Mouse (Mus musculus) heart, embryonic 12.5 days (tissue): Measurements from ENCODE around the gene Dgka. TPM values are rescaled to one million over a fixed set of nuclear protein-coding genes. Genes with fewer than 3 reads are reported as not detected.
A peak's percentile ranks its signal among the peaks of the same experiment; 100 is the strongest.
"Not testable (repeated sequence)": the region's sequence is repeated elsewhere in the genome, so short reads cannot be mapped to it uniquely, and the experiment has no call there.

ENCODE experiments used
- ATAC-seq: fragments of 200-750 bp; cut with Nextera tagmentation; 2 replicates; pipeline ENCODE4 v1.8.0; 2017; ENCODE audit warnings: moderate TSS enrichment, moderate library complexity; ENCODE audit not compliant: insufficient number of reproducible peaks, low FRiP score
- H3K27ac ChIP-seq: fragments of 300-500 bp; sonication (generic); 2 replicates; pipeline ENCODE4 v1.5.1; 2016; ENCODE audit warnings: mild to moderate bottlenecking, moderate library complexity; ENCODE audit not compliant: poor library complexity, severe bottlenecking
- H3K27me3 ChIP-seq: fragments of 300-500 bp; sonication (generic); replicated peaks from 2 replicates; pipeline ENCODE4 v1.6.1; 2016; ENCODE audit warnings: mild to moderate bottlenecking, moderate library complexity
- H3K36me3 ChIP-seq: fragments of 300-500 bp; sonication (generic); 2 replicates; pipeline ENCODE4 v1.6.1; 2016; ENCODE audit warnings: mild to moderate bottlenecking, moderate library complexity
- H3K4me1 ChIP-seq: fragments of 300-500 bp; sonication (generic); replicated peaks from 2 replicates; pipeline ENCODE4 v1.6.1; 2016; ENCODE audit warnings: mild to moderate bottlenecking
- H3K4me2 ChIP-seq: fragments of 300-500 bp; sonication (generic); 2 replicates; pipeline ENCODE4 v1.6.1; 2016; ENCODE audit warnings: mild to moderate bottlenecking, moderate library complexity
- H3K4me3 ChIP-seq: fragments of 300-500 bp; sonication (generic); 2 replicates; pipeline ENCODE4 v1.5.1; 2016; ENCODE audit warnings: mild to moderate bottlenecking
- H3K9ac ChIP-seq: fragments of 300-500 bp; sonication (generic); 2 replicates; pipeline ENCODE4 v1.6.1; 2016; ENCODE audit warnings: mild to moderate bottlenecking, moderate library complexity
- H3K9me3 ChIP-seq: fragments of 300-500 bp; sonication (generic); replicated peaks from 2 replicates; pipeline ENCODE4 v1.6.1; 2016; ENCODE audit warnings: mild to moderate bottlenecking, moderate library complexity
- WGBS: fragments of 180-500 bp; shearing (Covaris S2); methylation state at CpG from one replicate; pipeline ENCODE4 v1.1.7; 2016; 5-methylcytosine and 5-hydroxymethylcytosine counted together
- polyA plus RNA-seq: library from polyadenylated mRNA; unstranded; fragments of >200 nt; fragmentation: Nextera tagmentation; extraction: Ambion mirVana; gene quantifications from 2 replicates; pipeline ENCODE4 v1.2.1, GENCODE M21; 2016

Gene Dgka
- polyA plus RNA-seq, 1 experiment from 2014 or later = 4.4 TPM

GRCm38 (mm10) chr10:128731002-128731433 lies 13.6 kb downstream of the Dgka start:
- Histone ChIP-seq H3K27ac (no peak overlapping the region), H3K4me1 (no peaks in the 10 kb centered on the region), H3K4me2 (peak overlapping the region; percentile 38), H3K36me3 (peaks cover 7% of the 10 kb centered on the region; the same call in 1 of the 2 replicates), H3K27me3 (no peaks in the 10 kb centered on the region), H3K9me3 (peaks cover 4% of the 10 kb centered on the region; the same call in 1 of the 2 replicates), H3K4me3 (no peak overlapping the region), H3K9ac (no peak overlapping the region)
- WGBS = 19% methylated on average over 10 of the region's 10 CpGs
- no peak for ATAC-seq

- Histone ChIP-seq H3K4me2 (no peak overlapping the region), H3K4me3 (no peak overlapping the region), H3K4me1 (no peaks in the 10 kb centered on the region), H3K27ac (no peak overlapping the region), H3K9ac (no peak overlapping the region), H3K36me3 (peaks cover 4% of the 10 kb centered on the region; the same call in 1 of the 2 replicates), H3K27me3 (no peaks in the 10 kb centered on the region), H3K9me3 (peaks cover 4% of the 10 kb centered on the region; the same call in 1 of the 2 replicates)
- ATAC-seq = no peak
- WGBS = 73% methylated on average over 5 of the region's 5 CpGs
Observed at GRCm38 (mm10) chr10:128728059-128728458, 16.6 kb downstream of the Dgka start.

- WGBS = 73% methylated on average over 4 of the region's 4 CpGs
- not testable (repeated sequence) for H3K4me3 ChIP-seq, H3K4me2 ChIP-seq, ATAC-seq, H3K9ac ChIP-seq, H3K9me3 ChIP-seq, H3K36me3 ChIP-seq, H3K4me1 ChIP-seq, H3K27ac ChIP-seq, H3K27me3 ChIP-seq
Observed at GRCm38 (mm10) chr10:128725466-128725865, 19.2 kb downstream of the Dgka start.

GRCm38 (mm10) chr10:128715559-128716537 lies 28.8 kb downstream of the Dgka start:
- ATAC-seq = no peak
- Histone ChIP-seq H3K27ac (no peak overlapping the region), H3K36me3 (no peaks in the 10 kb centered on the region), H3K4me3 (no peak overlapping the region), H3K9me3 (no peaks in the 10 kb centered on the region), H3K27me3 (0 out of 2 replicates have a peak, but pooled peaks cover 5% of the 10 kb centered on the region), H3K9ac (no peak overlapping the region), H3K4me2 (no peak overlapping the region), H3K4me1 (no peaks in the 10 kb centered on the region)
- WGBS = 81% methylated on average over 19 of the region's 19 CpGs

GRCm38 (mm10) chr10:128711318-128711717 lies 33.3 kb downstream of the Dgka start:
- H3K4me2 ChIP-seq, ATAC-seq, H3K9me3 ChIP-seq, H3K36me3 ChIP-seq, H3K27ac ChIP-seq, H3K4me3 ChIP-seq, H3K4me1 ChIP-seq, H3K9ac ChIP-seq, H3K27me3 ChIP-seq: not testable (repeated sequence)
- WGBS = 87% methylated on average over 7 of the region's 7 CpGs

- Histone ChIP-seq H3K36me3 (peaks cover 27% of the 10 kb centered on the region), H3K4me3 (peak overlapping the region; percentile 94), H3K9ac (peak overlapping the region; percentile 65), H3K9me3 (no peaks in the 10 kb centered on the region), H3K4me1 (peaks cover 25% of the 10 kb centered on the region), H3K27me3 (no peaks in the 10 kb centered on the region), H3K27ac (peak overlapping the region; percentile 99; the same call in 1 of the 2 replicates), H3K4me2 (peak overlapping the region; percentile 89)
- 0 out of 2 replicates have a peak, but pooled peaks have one; percentile 5 for ATAC-seq
- 9% methylated on average over 11 of the region's 11 CpGs for WGBS
Observed at GRCm38 (mm10) chr10:128705317-128705693, 39.4 kb downstream of the Dgka start.

- peak; percentile 95 for ATAC-seq
- no peaks in the 10 kb centered on the region for H3K27me3 ChIP-seq
- H3K36me3 ChIP-seq = peaks cover 32% of the 10 kb centered on the region
Observed at GRCm38 (mm10) chr10:128704491-128705316, 40.0 kb downstream of the Dgka start, which contains the start of gene Cdk2. Gene Cdk2, minus strand, starts transcription at chr10:128705031.

GRCm38 (mm10) chr10:128703895-128704294 lies 40.8 kb downstream of the Dgka start, which contains the start of gene Pmel:
Gene Pmel, plus strand, starts transcription at chr10:128704195.
- Histone ChIP-seq H3K27me3 (no peaks in the 10 kb centered on the region), H3K4me3 (peak within 1 kb of the TSS; percentile 94), H3K4me1 (peaks cover 36% of the 10 kb centered on the region), H3K36me3 (peaks cover 41% of the 10 kb centered on the region), H3K9me3 (no peaks in the 10 kb centered on the region), H3K9ac (peak within 1 kb of the TSS; percentile 79), H3K4me2 (peak within 1 kb of the TSS; percentile 89), H3K27ac (peak within 1 kb of the TSS; percentile 99)
- ATAC-seq = no peak
- 24% methylated on average over 4 of the region's 4 CpGs for WGBS

More at GRCm38 (mm10) chr10:128704491-128705316, 40.0 kb downstream of the Dgka start, which contains the start of gene Cdk2:
- Histone ChIP-seq H3K27ac (peak within 1 kb of the TSS; percentile 99), H3K4me2 (peak within 1 kb of the TSS; percentile 89), H3K9me3 (no peaks in the 10 kb centered on the region), H3K9ac (peak within 1 kb of the TSS; percentile 79), H3K4me1 (peaks cover 27% of the 10 kb centered on the region), H3K4me3 (peak within 1 kb of the TSS; percentile 94)
- under 1% methylated on average over 61 of the region's 62 CpGs for WGBS

GRCm38 (mm10) chr10:128702328-128703007 lies 42.2 kb downstream of the Dgka start:
- 56% methylated on average over 6 of the region's 6 CpGs for WGBS
- Histone ChIP-seq H3K27ac (no peak overlapping the region), H3K9me3 (no peaks in the 10 kb centered on the region), H3K36me3 (peaks cover 49% of the 10 kb centered on the region), H3K27me3 (no peaks in the 10 kb centered on the region), H3K4me3 (no peak overlapping the region), H3K4me1 (peaks cover 41% of the 10 kb centered on the region), H3K4me2 (peak overlapping the region; percentile 89), H3K9ac (no peak overlapping the region)
- ATAC-seq = no peak

GRCm38 (mm10) chr10:128700712-128701111 lies 43.9 kb downstream of the Dgka start:
- H3K27me3 ChIP-seq = no peaks in the 10 kb centered on the region
- H3K9me3 ChIP-seq = no peaks in the 10 kb centered on the region
- H3K4me3 ChIP-seq = no peak overlapping the region
- peaks cover 52% of the 10 kb centered on the region for H3K36me3 ChIP-seq
- no peak for ATAC-seq
- WGBS = 92% methylated on average over 5 of the region's 5 CpGs
- peaks cover 37% of the 10 kb centered on the region for H3K4me1 ChIP-seq
- H3K9ac ChIP-seq = no peak overlapping the region
- no peak overlapping the region for H3K4me2 ChIP-seq
- no peak overlapping the region for H3K27ac ChIP-seq
